Mouse (Mus musculus) myocyte (in vitro differentiated cells): ENCODE results near the gene Nfya.

Experiments used
- POLR2A ChIP-seq: IDR thresholded peaks from one replicate; pipeline ENCODE4 v1.6.1; 2011; ENCODE audit warnings: low read depth, mild to moderate bottlenecking, control low read depth, moderate library complexity; ENCODE audit not compliant: insufficient read length
- POLR2AphosphoS2 ChIP-seq: IDR thresholded peaks from one replicate; pipeline ENCODE4 v1.6.1; 2011; ENCODE audit warnings: low read depth, control low read depth; ENCODE audit not compliant: insufficient read length

DNA sequence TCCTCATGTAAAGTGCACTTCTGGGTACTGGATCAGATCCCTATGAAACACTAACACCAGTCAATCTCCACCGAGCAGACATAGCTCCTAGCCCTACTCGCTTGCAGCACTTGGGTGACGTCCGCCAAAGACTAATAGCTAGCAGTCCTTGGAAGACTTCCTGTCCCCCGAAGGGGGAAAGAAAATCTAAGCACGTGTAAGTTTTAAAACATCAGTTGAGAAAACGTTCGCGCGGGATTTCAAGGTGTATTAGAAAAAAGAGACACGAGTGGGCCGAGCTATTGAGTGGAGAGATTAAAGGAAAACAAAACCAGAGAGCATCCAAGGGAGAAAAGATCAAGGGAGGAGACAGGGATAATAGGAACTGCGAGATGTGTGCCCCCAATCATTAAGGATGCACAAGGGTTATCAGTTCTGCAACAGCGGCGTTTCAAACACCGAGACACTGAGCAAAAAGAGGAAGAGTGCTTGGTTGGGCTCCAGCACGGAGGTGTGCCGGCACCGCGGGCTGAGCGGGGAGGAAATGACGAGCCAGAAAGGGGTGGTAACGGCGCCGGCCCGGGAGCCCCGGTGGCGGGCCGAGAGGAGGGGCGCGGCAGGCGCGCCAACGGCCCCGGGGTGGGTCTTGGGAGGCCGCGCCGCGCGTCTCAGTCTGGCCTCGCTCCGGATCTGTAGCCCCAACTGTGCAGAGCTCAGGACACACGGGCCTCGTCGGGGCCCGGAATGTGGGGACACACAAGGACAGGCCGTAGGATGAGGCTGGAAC is 997 bp downstream of the Nfya start:
- TF ChIP-seq POLR2A = peak; percentile 54
- TF ChIP-seq POLR2AphosphoS2 = peak; percentile 47
